Mouse (Mus musculus) liver, embryonic 14.5 days (tissue): ENCODE data around the gene Ppm1a.

Source experiments
- CTCF ChIP-seq: IDR thresholded peaks from 2 replicates; pipeline ENCODE4 v1.5.1; 2016; ENCODE audit warnings: antibody characterized with exemption, low read depth, control low read depth
- EP300 ChIP-seq: IDR thresholded peaks from 2 replicates; pipeline ENCODE4 v1.6.1; 2016; ENCODE audit warnings: antibody characterized with exemption, low read depth

DNA sequence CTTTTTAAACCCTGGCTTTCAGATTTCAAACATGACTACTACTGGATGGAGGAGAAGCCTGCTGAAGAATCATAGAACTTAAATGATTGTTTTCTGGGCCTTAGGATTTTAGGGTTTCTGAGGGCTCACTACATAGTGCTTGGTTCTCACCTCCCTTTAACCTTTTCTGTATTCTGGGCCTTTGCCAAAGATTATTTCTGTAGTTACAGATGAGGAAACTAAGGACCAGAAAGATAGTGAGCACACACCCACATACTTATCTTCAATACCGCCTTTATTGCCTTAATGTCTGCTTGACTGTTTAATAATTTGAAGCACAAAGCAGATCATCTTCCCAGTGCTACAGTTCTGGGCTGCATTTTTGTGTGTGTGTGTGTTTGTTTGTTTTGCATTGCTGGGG is 5.2 kb downstream of the Ppm1a start:
- TF ChIP-seq CTCF (no peak), EP300 (peak; percentile 43)
